Mouse (Mus musculus): ENCODE data around the gene Ptpro. TPM values are rescaled to one million over a fixed set of nuclear protein-coding genes. Genes with fewer than 3 reads are reported as not detected.

Ptpro gene
- polyA plus RNA-seq, 1 experiment from 2014 or later, result 3.7 TPM

DNA sequence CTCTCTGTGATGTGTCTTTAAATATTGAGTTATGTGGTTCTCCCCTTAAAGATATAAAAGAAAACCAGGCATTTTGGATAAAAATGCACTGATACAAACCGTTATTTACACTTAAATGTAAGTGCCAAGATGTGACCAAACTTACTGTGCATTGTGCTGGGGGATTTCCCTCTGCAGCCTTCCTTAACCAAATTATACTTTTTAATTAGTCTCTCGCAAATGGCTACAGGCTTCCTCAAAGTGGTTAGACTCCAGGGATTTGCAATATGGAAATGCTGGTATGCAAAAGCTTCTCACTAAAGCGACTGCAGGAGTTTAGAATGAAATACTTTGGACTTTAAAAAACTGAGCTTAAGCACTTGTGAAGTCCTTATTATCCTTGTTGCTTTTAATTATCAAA, 10.0 kb downstream of the Ptpro start:
- Histone ChIP-seq H3K9ac (no peak overlapping the region), H3K4me3 (no peak overlapping the region), H3K36me3 (no peaks in the 10 kb centered on the region), H3K4me2 (no peak overlapping the region), H3K9me3 (replicated peaks) (no peaks in the 10 kb centered on the region), H3K4me1 (replicated peaks) (no peaks in the 10 kb centered on the region), H3K27ac (no peak overlapping the region), H3K27me3 (no peaks in the 10 kb centered on the region)
- ATAC-seq (replicated peaks; ENCODE audit: insufficient number of reproducible peaks, insufficient read depth, low FRiP score, low read depth), result no peak
- 58% methylated on average over 3 of the region's 3 CpGs for WGBS

- Histone ChIP-seq H3K9ac (no peak overlapping the region), H3K27ac (no peak overlapping the region), H3K27me3 (no peaks in the 10 kb centered on the region), H3K4me3 (no peak overlapping the region), H3K9me3 (replicated peaks) (no peaks in the 10 kb centered on the region), H3K4me2 (no peak overlapping the region), H3K4me1 (replicated peaks) (no peaks in the 10 kb centered on the region), H3K36me3 (no peaks in the 10 kb centered on the region)
- ATAC-seq (replicated peaks; ENCODE audit: insufficient number of reproducible peaks, insufficient read depth, low FRiP score, low read depth), result no peak
- 70% methylated on average over 8 of the region's 8 CpGs for WGBS
These were observed 15.9 kb downstream of the Ptpro start for GRCm38 (mm10) chr6:137268019-137268418.

DNA sequence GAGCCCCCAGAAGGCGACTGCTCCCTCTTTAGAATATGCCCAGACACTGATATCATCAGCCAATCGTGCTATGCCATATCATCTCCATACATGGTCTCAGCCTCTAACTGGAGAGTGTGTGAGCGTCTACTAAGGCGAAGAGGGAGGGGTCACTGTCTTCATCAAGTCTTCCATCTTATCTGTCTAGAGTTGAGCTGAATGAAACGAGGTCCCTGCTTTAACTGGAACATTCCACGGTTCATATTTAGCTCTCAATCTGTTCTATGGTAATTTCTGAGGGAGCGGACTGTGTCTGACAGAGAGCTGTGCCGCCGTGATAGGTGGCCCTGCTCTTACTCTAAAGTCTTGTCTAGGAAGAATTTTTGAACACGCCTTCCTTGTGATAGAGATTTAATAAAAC, 16.5 kb downstream of the Ptpro start:
- Histone ChIP-seq H3K27ac (no peak overlapping the region), H3K4me2 (no peak overlapping the region), H3K27me3 (no peaks in the 10 kb centered on the region), H3K36me3 (no peaks in the 10 kb centered on the region), H3K4me3 (no peak overlapping the region), H3K9ac (no peak overlapping the region), H3K9me3 (replicated peaks) (no peaks in the 10 kb centered on the region), H3K4me1 (replicated peaks) (no peaks in the 10 kb centered on the region)
- 74% methylated on average over 10 of the region's 10 CpGs for WGBS
- no peak for ATAC-seq (replicated peaks; ENCODE audit: insufficient number of reproducible peaks, insufficient read depth, low FRiP score, low read depth)

- Histone ChIP-seq H3K9me3 (replicated peaks) (no peaks in the 10 kb centered on the region), H3K27ac (no peak overlapping the region), H3K4me1 (replicated peaks) (no peaks in the 10 kb centered on the region), H3K36me3 (no peaks in the 10 kb centered on the region), H3K27me3 (no peaks in the 10 kb centered on the region), H3K4me2 (no peak overlapping the region), H3K9ac (no peak overlapping the region), H3K4me3 (no peak overlapping the region)
- 88% methylated on average over 8 of the region's 8 CpGs for WGBS
- ATAC-seq (replicated peaks; ENCODE audit: insufficient number of reproducible peaks, insufficient read depth, low FRiP score, low read depth), result no peak
These were observed 20.4 kb downstream of the Ptpro start for GRCm38 (mm10) chr6:137272513-137272912.

- H3K9me3 ChIP-seq (replicated peaks), result no peaks in the 10 kb centered on the region
- no peak for ATAC-seq (replicated peaks; ENCODE audit: insufficient number of reproducible peaks, insufficient read depth, low FRiP score, low read depth)
- H3K36me3 ChIP-seq, result no peaks in the 10 kb centered on the region
- 55% methylated on average over 12 of the region's 12 CpGs for WGBS
- H3K27me3 ChIP-seq, result no peaks in the 10 kb centered on the region
- no peak overlapping the region for H3K4me2 ChIP-seq
- H3K9ac ChIP-seq, result no peak overlapping the region
- H3K27ac ChIP-seq, result no peak overlapping the region
- no peak overlapping the region for H3K4me3 ChIP-seq
- H3K4me1 ChIP-seq (replicated peaks), result no peaks in the 10 kb centered on the region
These were observed 25.5 kb downstream of the Ptpro start for GRCm38 (mm10) chr6:137277587-137277994.

GRCm38 (mm10) chr6:137279576-137279975, 27.5 kb downstream of the Ptpro start:
- Histone ChIP-seq H3K9me3 (replicated peaks) (no peaks in the 10 kb centered on the region), H3K27ac (no peak overlapping the region), H3K4me1 (replicated peaks) (no peaks in the 10 kb centered on the region), H3K9ac (no peak overlapping the region), H3K27me3 (no peaks in the 10 kb centered on the region), H3K4me3 (no peak overlapping the region), H3K4me2 (no peak overlapping the region), H3K36me3 (no peaks in the 10 kb centered on the region)
- WGBS, result 84% methylated on average over 7 of the region's 7 CpGs
- ATAC-seq (replicated peaks; ENCODE audit: insufficient number of reproducible peaks, insufficient read depth, low FRiP score, low read depth), result no peak

DNA sequence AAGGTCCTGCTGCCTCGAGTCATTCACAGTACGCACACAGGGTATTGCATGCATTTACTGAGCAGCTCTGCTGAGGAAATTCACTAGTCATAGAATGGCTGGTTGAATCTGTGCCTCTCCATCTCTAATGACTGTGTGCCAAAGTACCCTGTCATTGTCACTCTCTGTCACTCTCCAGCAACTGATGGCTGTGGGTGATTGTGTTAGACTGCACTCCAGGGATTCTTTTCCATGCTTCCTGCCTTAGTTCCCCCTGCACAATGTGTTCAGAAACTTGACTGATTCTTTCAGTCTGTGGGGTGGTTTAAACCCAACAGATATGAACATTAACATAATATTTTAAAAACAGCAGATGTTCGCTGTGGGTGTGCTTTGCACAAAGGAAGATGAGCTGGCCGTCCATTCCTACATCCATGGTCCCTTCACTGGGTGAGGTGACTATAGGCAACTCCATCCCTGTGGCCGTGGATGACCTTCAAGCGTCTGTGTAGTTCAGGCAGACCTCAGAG, 29.5 kb downstream of the Ptpro start:
- WGBS, result 79% methylated on average over 6 of the region's 6 CpGs
- no peaks in the 10 kb centered on the region for H3K36me3 ChIP-seq
- ATAC-seq (replicated peaks; ENCODE audit: insufficient number of reproducible peaks, insufficient read depth, low FRiP score, low read depth), result no peak

DNA sequence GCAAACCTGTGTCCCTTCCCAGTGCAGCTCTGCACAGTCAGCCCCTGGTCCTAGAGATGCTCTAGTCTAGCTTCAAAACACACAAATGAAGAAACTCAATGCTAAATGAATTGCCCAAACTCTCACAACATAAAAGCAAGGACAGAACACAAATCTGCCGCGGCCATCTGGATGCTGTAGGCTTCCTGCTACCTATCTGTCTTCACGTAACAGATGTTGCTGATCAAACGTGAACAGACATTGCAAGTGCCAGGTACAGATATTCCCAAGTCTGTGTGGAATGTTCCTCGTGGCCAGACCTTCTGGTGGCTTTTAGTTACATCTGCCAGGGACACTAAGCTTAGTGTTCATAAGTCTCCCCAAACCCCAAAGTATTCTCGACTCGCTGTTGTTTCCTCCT, 29.9 kb downstream of the Ptpro start:
- no peak overlapping the region for H3K4me2 ChIP-seq
- 72% methylated on average over 7 of the region's 7 CpGs for WGBS
- no peaks in the 10 kb centered on the region for H3K9me3 ChIP-seq (replicated peaks)
- no peak for ATAC-seq (replicated peaks; ENCODE audit: insufficient number of reproducible peaks, insufficient read depth, low FRiP score, low read depth)
- H3K4me3 ChIP-seq, result no peak overlapping the region
- no peaks in the 10 kb centered on the region for H3K4me1 ChIP-seq (replicated peaks)
- H3K9ac ChIP-seq, result no peak overlapping the region
- H3K27ac ChIP-seq, result no peak overlapping the region
- no peaks in the 10 kb centered on the region for H3K36me3 ChIP-seq
- no peaks in the 10 kb centered on the region for H3K27me3 ChIP-seq

More for the DNA sequence above, 29.5 kb downstream of the Ptpro start:
- H3K27ac ChIP-seq, result no peak overlapping the region
- no peaks in the 10 kb centered on the region for H3K27me3 ChIP-seq
- H3K4me1 ChIP-seq (replicated peaks), result no peaks in the 10 kb centered on the region
- H3K4me2 ChIP-seq, result no peak overlapping the region
- no peak overlapping the region for H3K9ac ChIP-seq
- no peaks in the 10 kb centered on the region for H3K9me3 ChIP-seq (replicated peaks)
- no peak overlapping the region for H3K4me3 ChIP-seq

- Histone ChIP-seq H3K9me3 (replicated peaks) (no peaks in the 10 kb centered on the region), H3K27ac (no peak overlapping the region), H3K36me3 (no peaks in the 10 kb centered on the region), H3K27me3 (no peaks in the 10 kb centered on the region), H3K4me2 (no peak overlapping the region), H3K4me1 (replicated peaks) (no peaks in the 10 kb centered on the region), H3K4me3 (no peak overlapping the region), H3K9ac (no peak overlapping the region)
- WGBS, result 80% methylated on average over 6 of the region's 6 CpGs
- no peak for ATAC-seq (replicated peaks; ENCODE audit: insufficient number of reproducible peaks, insufficient read depth, low FRiP score, low read depth)
These were observed 34.3 kb downstream of the Ptpro start for GRCm38 (mm10) chr6:137286376-137286775.

- no peak overlapping the region for H3K4me3 ChIP-seq
- no peaks in the 10 kb centered on the region for H3K36me3 ChIP-seq
- no peak for ATAC-seq (replicated peaks; ENCODE audit: insufficient number of reproducible peaks, insufficient read depth, low FRiP score, low read depth)
- no peak overlapping the region for H3K9ac ChIP-seq
- H3K4me1 ChIP-seq (replicated peaks), result no peaks in the 10 kb centered on the region
- H3K27ac ChIP-seq, result no peak overlapping the region
- no peaks in the 10 kb centered on the region for H3K27me3 ChIP-seq
- no peak overlapping the region for H3K4me2 ChIP-seq
- no peaks in the 10 kb centered on the region for H3K9me3 ChIP-seq (replicated peaks)
- WGBS, result 83% methylated on average over 7 of the region's 7 CpGs
These were observed 35.7 kb downstream of the Ptpro start for GRCm38 (mm10) chr6:137287788-137288187.

- Histone ChIP-seq H3K27ac (no peak overlapping the region), H3K36me3 (no peaks in the 10 kb centered on the region), H3K9ac (no peak overlapping the region), H3K4me2 (no peak overlapping the region), H3K27me3 (no peaks in the 10 kb centered on the region), H3K4me1 (replicated peaks) (no peaks in the 10 kb centered on the region), H3K9me3 (replicated peaks) (no peaks in the 10 kb centered on the region), H3K4me3 (no peak overlapping the region)
- WGBS, result 89% methylated on average over 5 of the region's 5 CpGs
- ATAC-seq (replicated peaks; ENCODE audit: insufficient number of reproducible peaks, insufficient read depth, low FRiP score, low read depth), result no peak
These were observed 36.1 kb downstream of the Ptpro start for GRCm38 (mm10) chr6:137288264-137288663.

GRCm38 (mm10) chr6:137292421-137292820, 40.3 kb downstream of the Ptpro start:
- no peak for ATAC-seq (replicated peaks; ENCODE audit: insufficient number of reproducible peaks, insufficient read depth, low FRiP score, low read depth)
- H3K36me3 ChIP-seq, result no peaks in the 10 kb centered on the region
- H3K9me3 ChIP-seq (replicated peaks), result no peaks in the 10 kb centered on the region
- no peak overlapping the region for H3K9ac ChIP-seq
- H3K27ac ChIP-seq, result no peak overlapping the region
- 71% methylated on average over 2 of the region's 2 CpGs for WGBS
- no peak overlapping the region for H3K4me3 ChIP-seq
- H3K27me3 ChIP-seq, result no peaks in the 10 kb centered on the region
- H3K4me1 ChIP-seq (replicated peaks), result peaks cover 6% of the 10 kb centered on the region; the same call in 1 of the 2 replicates
- H3K4me2 ChIP-seq, result no peak overlapping the region

Data from heart, embryonic 15.5 days (tissue).